Mouse (Mus musculus): ENCODE measurements around the gene Rfc4. TPM values are rescaled to one million over a fixed set of nuclear protein-coding genes. Genes with fewer than 3 reads are reported as not detected.

Gene Rfc4
- 0.25 and 0.98 TPM in 2 replicates for polyA plus RNA-seq (2012; rRNA removed)

- Histone ChIP-seq H3K4me1 (ENCODE audit: control insufficient read depth, insufficient read depth, insufficient read length, low read length) (peaks cover 2% of the 10 kb centered on the region; the same call in 1 of the 2 replicates), H3K27ac (ENCODE audit: insufficient read depth, low read depth, low read length) (peak within 1 kb of the TSS; percentile 84), H3K36me3 (ENCODE audit: control insufficient read depth, insufficient read depth, low read length) (peaks cover 3% of the 10 kb centered on the region), H3K4me3 (ENCODE audit: low read depth, low read length) (peak within 1 kb of the TSS; percentile 71), H3K27me3 (ENCODE audit: control insufficient read depth, insufficient read depth, low read length) (no peaks in the 10 kb centered on the region)
- under 1% methylated on average over 51 of the region's 51 CpGs for WGBS
- TF ChIP-seq CTCF (IDR thresholded peaks at IDR 0.05; ENCODE audit: extremely low read depth, insufficient read length, insufficient replicate concordance, low read depth, low read length) (peak; percentile 41; the same call in 1 of the 2 replicates), POLR2A (IDR thresholded peaks at IDR 0.05; ENCODE audit: low read depth, low read length) (peak; percentile 79)
Measured at GRCm38 (mm10) chr16:23127673-23128375, at the start of gene Rfc4. Gene Rfc4 (minus strand): TSS chr16:23127737.

- WGBS, result 24% methylated on average over 3 of the region's 3 CpGs
- Histone ChIP-seq H3K27me3 (ENCODE audit: control insufficient read depth, insufficient read depth, low read length) (no peaks in the 10 kb centered on the region), H3K36me3 (ENCODE audit: control insufficient read depth, insufficient read depth, low read length) (no peaks in the 10 kb centered on the region), H3K4me3 (ENCODE audit: low read depth, low read length) (no peak overlapping the region), H3K4me1 (ENCODE audit: control insufficient read depth, insufficient read depth, insufficient read length, low read length) (no peaks in the 10 kb centered on the region), H3K27ac (ENCODE audit: insufficient read depth, low read depth, low read length) (no peak overlapping the region)
- TF ChIP-seq CTCF (IDR thresholded peaks at IDR 0.05; ENCODE audit: extremely low read depth, insufficient read length, insufficient replicate concordance, low read depth, low read length) (no peak), POLR2A (IDR thresholded peaks at IDR 0.05; ENCODE audit: low read depth, low read length) (no peak)
Measured at GRCm38 (mm10) chr16:23175956-23176355, 48.4 kb upstream of the Rfc4 start.

GRCm38 (mm10) chr16:23174855-23175254 is 47.3 kb upstream of the Rfc4 start:
- 82% methylated on average over 5 of the region's 5 CpGs for WGBS
- Histone ChIP-seq H3K27me3 (ENCODE audit: control insufficient read depth, insufficient read depth, low read length) (no peaks in the 10 kb centered on the region), H3K27ac (ENCODE audit: insufficient read depth, low read depth, low read length) (no peak overlapping the region), H3K36me3 (ENCODE audit: control insufficient read depth, insufficient read depth, low read length) (no peaks in the 10 kb centered on the region), H3K4me1 (ENCODE audit: control insufficient read depth, insufficient read depth, insufficient read length, low read length) (no peaks in the 10 kb centered on the region), H3K4me3 (ENCODE audit: low read depth, low read length) (no peak overlapping the region)
- TF ChIP-seq POLR2A (IDR thresholded peaks at IDR 0.05; ENCODE audit: low read depth, low read length) (no peak), CTCF (IDR thresholded peaks at IDR 0.05; ENCODE audit: extremely low read depth, insufficient read length, insufficient replicate concordance, low read depth, low read length) (no peak)

- H3K4me3 ChIP-seq (ENCODE audit: low read depth, low read length), result no peak overlapping the region
- H3K36me3 ChIP-seq (ENCODE audit: control insufficient read depth, insufficient read depth, low read length), result no peaks in the 10 kb centered on the region
- 55% methylated on average over 5 of the region's 5 CpGs for WGBS
- no peak for TF ChIP-seq CTCF (IDR thresholded peaks at IDR 0.05; ENCODE audit: extremely low read depth, insufficient read length, insufficient replicate concordance, low read depth, low read length)
- no peak for TF ChIP-seq POLR2A (IDR thresholded peaks at IDR 0.05; ENCODE audit: low read depth, low read length)
- H3K27ac ChIP-seq (ENCODE audit: insufficient read depth, low read depth, low read length), result no peak overlapping the region
- no peaks in the 10 kb centered on the region for H3K27me3 ChIP-seq (ENCODE audit: control insufficient read depth, insufficient read depth, low read length)
- H3K4me1 ChIP-seq (ENCODE audit: control insufficient read depth, insufficient read depth, insufficient read length, low read length), result no peaks in the 10 kb centered on the region
Measured at GRCm38 (mm10) chr16:23173904-23174303, 46.4 kb upstream of the Rfc4 start.

- H3K27me3 ChIP-seq (ENCODE audit: control insufficient read depth, insufficient read depth, low read length), result no peaks in the 10 kb centered on the region
- H3K36me3 ChIP-seq (ENCODE audit: control insufficient read depth, insufficient read depth, low read length), result no peaks in the 10 kb centered on the region
- H3K4me3 ChIP-seq (ENCODE audit: low read depth, low read length), result no peak overlapping the region
- H3K27ac ChIP-seq (ENCODE audit: insufficient read depth, low read depth, low read length), result no peak overlapping the region
- H3K4me1 ChIP-seq (ENCODE audit: control insufficient read depth, insufficient read depth, insufficient read length, low read length), result no peaks in the 10 kb centered on the region
- TF ChIP-seq POLR2A (IDR thresholded peaks at IDR 0.05; ENCODE audit: low read depth, low read length) (no peak), CTCF (IDR thresholded peaks at IDR 0.05; ENCODE audit: extremely low read depth, insufficient read length, insufficient replicate concordance, low read depth, low read length) (no peak)
- 79% methylated on average over 3 of the region's 3 CpGs for WGBS
Measured at GRCm38 (mm10) chr16:23170813-23171212, 43.3 kb upstream of the Rfc4 start.

GRCm38 (mm10) chr16:23167079-23167478 is 39.5 kb upstream of the Rfc4 start:
- 46% methylated on average over 5 of the region's 5 CpGs for WGBS
- Histone ChIP-seq H3K36me3 (ENCODE audit: control insufficient read depth, insufficient read depth, low read length) (no peaks in the 10 kb centered on the region), H3K4me1 (ENCODE audit: control insufficient read depth, insufficient read depth, insufficient read length, low read length) (no peaks in the 10 kb centered on the region), H3K27ac (ENCODE audit: insufficient read depth, low read depth, low read length) (no peak overlapping the region), H3K27me3 (ENCODE audit: control insufficient read depth, insufficient read depth, low read length) (no peaks in the 10 kb centered on the region; the same call in 1 of the 2 replicates), H3K4me3 (ENCODE audit: low read depth, low read length) (no peak overlapping the region)
- TF ChIP-seq POLR2A (IDR thresholded peaks at IDR 0.05; ENCODE audit: low read depth, low read length) (no peak), CTCF (IDR thresholded peaks at IDR 0.05; ENCODE audit: extremely low read depth, insufficient read length, insufficient replicate concordance, low read depth, low read length) (no peak)

- TF ChIP-seq POLR2A (IDR thresholded peaks at IDR 0.05; ENCODE audit: low read depth, low read length), result no peak
- no peak for TF ChIP-seq CTCF (IDR thresholded peaks at IDR 0.05; ENCODE audit: extremely low read depth, insufficient read length, insufficient replicate concordance, low read depth, low read length)
- Histone ChIP-seq H3K4me3 (ENCODE audit: low read depth, low read length) (no peak overlapping the region), H3K36me3 (ENCODE audit: control insufficient read depth, insufficient read depth, low read length) (no peaks in the 10 kb centered on the region)
Measured at GRCm38 (mm10) chr16:23166646-23167045, 39.1 kb upstream of the Rfc4 start.

More at GRCm38 (mm10) chr16:23166646-23167045, 39.1 kb upstream of the Rfc4 start:
- Histone ChIP-seq H3K27ac (ENCODE audit: insufficient read depth, low read depth, low read length) (no peak overlapping the region), H3K27me3 (ENCODE audit: control insufficient read depth, insufficient read depth, low read length) (no peaks in the 10 kb centered on the region; the same call in 1 of the 2 replicates), H3K4me1 (ENCODE audit: control insufficient read depth, insufficient read depth, insufficient read length, low read length) (no peaks in the 10 kb centered on the region)
- 87% methylated on average over 1 of the region's 1 CpGs for WGBS

Measured in small intestine, adult 2 months (tissue).